Mouse (Mus musculus): ENCODE data around the gene Hoxd12. TPM values are rescaled to one million over a fixed set of nuclear protein-coding genes. Genes with fewer than 3 reads are reported as not detected.

Hoxd12 gene
- not detected in 2 replicates for polyA plus RNA-seq (2012; rRNA removed)

- Histone ChIP-seq H3K4me3 (ENCODE audit: insufficient read depth, low read length) (no peak within 1 kb of the TSS), H3K4me1 (ENCODE audit: control insufficient read depth, insufficient read depth, low read length) (no peaks in the 10 kb centered on the region), H3K27ac (ENCODE audit: insufficient read depth, low read length) (no peak within 1 kb of the TSS)
- TF ChIP-seq POLR2A (IDR thresholded peaks at IDR 0.05; ENCODE audit: extremely low read depth, insufficient read depth, low read length) (no peak), CTCF (IDR thresholded peaks at IDR 0.05; ENCODE audit: extremely low read depth, insufficient read depth, low read length) (no peak)
These were observed at the start of gene Hoxd12 for GRCm38 (mm10) chr2:74674881-74675665. Gene Hoxd12 (plus strand): TSS chr2:74675013.

- no peak overlapping the region for H3K4me3 ChIP-seq (ENCODE audit: insufficient read depth, low read length)
- no peak overlapping the region for H3K27ac ChIP-seq (ENCODE audit: insufficient read depth, low read length)
- TF ChIP-seq CTCF (IDR thresholded peaks at IDR 0.05; ENCODE audit: extremely low read depth, insufficient read depth, low read length) (no peak), POLR2A (IDR thresholded peaks at IDR 0.05; ENCODE audit: extremely low read depth, insufficient read depth, low read length) (no peak)
- H3K4me1 ChIP-seq (ENCODE audit: control insufficient read depth, insufficient read depth, low read length), result no peaks in the 10 kb centered on the region
These were observed 39.4 kb upstream of the Hoxd12 start for GRCm38 (mm10) chr2:74635412-74635811.

GRCm38 (mm10) chr2:74642431-74642830, 32.4 kb upstream of the Hoxd12 start:
- Histone ChIP-seq H3K4me1 (ENCODE audit: control insufficient read depth, insufficient read depth, low read length) (no peaks in the 10 kb centered on the region), H3K27ac (ENCODE audit: insufficient read depth, low read length) (no peak overlapping the region), H3K4me3 (ENCODE audit: insufficient read depth, low read length) (no peak overlapping the region)
- TF ChIP-seq CTCF (IDR thresholded peaks at IDR 0.05; ENCODE audit: extremely low read depth, insufficient read depth, low read length), result no peak
- TF ChIP-seq POLR2A (IDR thresholded peaks at IDR 0.05; ENCODE audit: extremely low read depth, insufficient read depth, low read length), result no peak

GRCm38 (mm10) chr2:74645631-74646030, 29.2 kb upstream of the Hoxd12 start:
- no peak overlapping the region for H3K4me3 ChIP-seq (ENCODE audit: insufficient read depth, low read length)
- TF ChIP-seq CTCF (IDR thresholded peaks at IDR 0.05; ENCODE audit: extremely low read depth, insufficient read depth, low read length) (no peak), POLR2A (IDR thresholded peaks at IDR 0.05; ENCODE audit: extremely low read depth, insufficient read depth, low read length) (no peak)
- no peaks in the 10 kb centered on the region for H3K4me1 ChIP-seq (ENCODE audit: control insufficient read depth, insufficient read depth, low read length)
- no peak overlapping the region for H3K27ac ChIP-seq (ENCODE audit: insufficient read depth, low read length)

GRCm38 (mm10) chr2:74647082-74647864, 27.5 kb upstream of the Hoxd12 start:
- Histone ChIP-seq H3K27ac (ENCODE audit: insufficient read depth, low read length) (no peak overlapping the region), H3K4me1 (ENCODE audit: control insufficient read depth, insufficient read depth, low read length) (no peaks in the 10 kb centered on the region), H3K4me3 (ENCODE audit: insufficient read depth, low read length) (no peak overlapping the region)
- TF ChIP-seq POLR2A (IDR thresholded peaks at IDR 0.05; ENCODE audit: extremely low read depth, insufficient read depth, low read length), result no peak
- TF ChIP-seq CTCF (IDR thresholded peaks at IDR 0.05; ENCODE audit: extremely low read depth, insufficient read depth, low read length), result no peak

- no peak overlapping the region for H3K27ac ChIP-seq (ENCODE audit: insufficient read depth, low read length)
- no peak overlapping the region for H3K4me3 ChIP-seq (ENCODE audit: insufficient read depth, low read length)
- no peaks in the 10 kb centered on the region for H3K4me1 ChIP-seq (ENCODE audit: control insufficient read depth, insufficient read depth, low read length)
- TF ChIP-seq CTCF (IDR thresholded peaks at IDR 0.05; ENCODE audit: extremely low read depth, insufficient read depth, low read length), result no peak
- no peak for TF ChIP-seq POLR2A (IDR thresholded peaks at IDR 0.05; ENCODE audit: extremely low read depth, insufficient read depth, low read length)
These were observed 21.8 kb upstream of the Hoxd12 start for GRCm38 (mm10) chr2:74652996-74653340.

GRCm38 (mm10) chr2:74653781-74654535, 20.9 kb upstream of the Hoxd12 start:
- no peak overlapping the region for H3K4me3 ChIP-seq (ENCODE audit: insufficient read depth, low read length)
- no peaks in the 10 kb centered on the region for H3K4me1 ChIP-seq (ENCODE audit: control insufficient read depth, insufficient read depth, low read length)
- H3K27ac ChIP-seq (ENCODE audit: insufficient read depth, low read length), result no peak overlapping the region
- TF ChIP-seq POLR2A (IDR thresholded peaks at IDR 0.05; ENCODE audit: extremely low read depth, insufficient read depth, low read length), result no peak
- TF ChIP-seq CTCF (IDR thresholded peaks at IDR 0.05; ENCODE audit: extremely low read depth, insufficient read depth, low read length), result no peak

GRCm38 (mm10) chr2:74654743-74655419, 19.9 kb upstream of the Hoxd12 start:
- Histone ChIP-seq H3K4me1 (ENCODE audit: control insufficient read depth, insufficient read depth, low read length) (no peaks in the 10 kb centered on the region), H3K4me3 (ENCODE audit: insufficient read depth, low read length) (no peak overlapping the region), H3K27ac (ENCODE audit: insufficient read depth, low read length) (no peak overlapping the region)
- TF ChIP-seq CTCF (IDR thresholded peaks at IDR 0.05; ENCODE audit: extremely low read depth, insufficient read depth, low read length) (no peak), POLR2A (IDR thresholded peaks at IDR 0.05; ENCODE audit: extremely low read depth, insufficient read depth, low read length) (no peak)

GRCm38 (mm10) chr2:74655420-74655781, 19.4 kb upstream of the Hoxd12 start:
- TF ChIP-seq POLR2A (IDR thresholded peaks at IDR 0.05; ENCODE audit: extremely low read depth, insufficient read depth, low read length), result no peak
- no peak for TF ChIP-seq CTCF (IDR thresholded peaks at IDR 0.05; ENCODE audit: extremely low read depth, insufficient read depth, low read length)
- H3K27ac ChIP-seq (ENCODE audit: insufficient read depth, low read length), result no peak overlapping the region
- no peak overlapping the region for H3K4me3 ChIP-seq (ENCODE audit: insufficient read depth, low read length)

More at GRCm38 (mm10) chr2:74655420-74655781, 19.4 kb upstream of the Hoxd12 start:
- no peaks in the 10 kb centered on the region for H3K4me1 ChIP-seq (ENCODE audit: control insufficient read depth, insufficient read depth, low read length)

All from cortical plate, adult 2 months (tissue).